Mouse (Mus musculus): ENCODE measurements around the gene Ckmt2.

DNA sequence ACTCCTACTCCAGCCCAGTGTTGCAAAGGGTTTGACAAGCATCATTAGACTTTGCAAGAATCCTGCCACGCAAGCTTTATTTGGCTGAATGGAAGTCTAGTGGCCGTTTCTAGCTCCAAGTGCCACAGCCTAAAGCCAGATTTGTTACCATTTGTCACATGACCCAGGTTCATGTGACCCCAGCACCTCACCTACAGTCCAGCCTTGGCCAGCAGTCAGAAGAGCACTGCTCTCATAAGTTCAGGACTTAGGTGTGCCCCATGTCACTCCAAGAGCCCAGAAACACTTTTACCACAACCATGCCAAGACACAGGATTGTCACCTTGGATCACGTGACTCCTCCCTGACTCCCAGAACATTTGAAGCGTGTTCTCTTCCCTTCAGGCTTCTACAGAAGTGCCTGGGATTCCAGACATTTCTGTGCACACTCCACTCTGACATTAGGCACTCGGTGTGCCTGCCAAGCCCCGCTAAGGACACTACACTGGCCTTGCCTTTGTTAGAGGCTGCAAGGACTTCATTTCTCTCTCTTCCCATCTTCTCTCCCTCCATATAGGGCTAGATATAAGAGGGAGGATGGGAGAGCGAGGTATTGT is 2.9 kb downstream of the Ckmt2 start:
- no peak for TF ChIP-seq POLR2A (IDR thresholded peaks at IDR 0.05; ENCODE audit: borderline replicate concordance, control insufficient read depth, low read depth, low read length)
- no peak for TF ChIP-seq CTCF (IDR thresholded peaks at IDR 0.05; ENCODE audit: control insufficient read depth, insufficient read depth, low read length)
